ENCODE assay signal across 1 mouse cellular context in genomic region chr10:75299785-75300418, GRCm38 (mm10).
A peak's percentile ranks its signal among the peaks of the same experiment; 100 is the strongest.
TF ChIP-seq lines count a peak whose summit lies in the region.

No protein-coding gene starts in this region.

TF ChIP-seq in MEL, 35 proteins besides CTCF, POLR2A, EP300 and RAD21 (continued from another document):
- TF ChIP-seq MAX (IDR thresholded peaks at IDR 0.05; ENCODE audit: low read length) (peak; percentile 95), ZNF384 (IDR thresholded peaks at IDR 0.05; ENCODE audit: low read depth, low read length) (peak; percentile 81), MXI1 (IDR thresholded peaks at IDR 0.05; ENCODE audit: low read depth, low read length) (peak; percentile 97), SMC3 (IDR thresholded peaks at IDR 0.05; ENCODE audit: low read depth, low read length) (no peak), MEF2A (IDR thresholded peaks at IDR 0.05; ENCODE audit: extremely low read depth, insufficient replicate concordance, low read depth, low read length, poor library complexity, severe bottlenecking) (peak; percentile 98), RCOR1 (IDR thresholded peaks at IDR 0.05; ENCODE audit: low read depth, low read length) (peak; percentile 92)
